Mouse (Mus musculus): Measurements from ENCODE around the gene Cd247.

DNA sequence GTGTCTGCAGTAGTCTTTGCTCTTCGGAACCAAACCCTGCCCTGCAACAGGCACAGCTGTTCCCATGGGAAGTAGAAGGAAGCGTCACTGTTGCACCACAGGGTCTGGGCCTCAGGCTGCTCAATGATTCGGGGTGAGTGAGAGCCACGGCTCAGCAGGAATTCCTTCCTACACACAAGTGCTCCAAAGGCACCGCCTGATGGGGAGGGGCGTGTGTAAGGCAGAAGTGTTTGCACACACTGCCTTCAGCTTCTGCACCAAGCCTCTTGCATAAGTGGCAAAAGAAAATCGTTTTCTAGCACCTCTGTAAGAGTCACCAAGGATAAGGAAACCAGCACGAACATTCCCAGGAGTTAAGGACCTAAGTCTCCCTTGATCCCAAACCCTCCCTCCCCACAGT lies 86.2 kb downstream of the Cd247 start:
- no peak for TF ChIP-seq CTCF (IDR thresholded peaks at IDR 0.05; ENCODE audit: borderline replicate concordance, extremely low read depth, insufficient read depth, insufficient read length)
- TF ChIP-seq POLR2A (IDR thresholded peaks at IDR 0.05; ENCODE audit: borderline replicate concordance, extremely low read depth, insufficient read depth, insufficient read length, poor library complexity, severe bottlenecking): no peak
